Mouse (Mus musculus) megakaryocyte, embryonic 14.5 days (primary cell): Measurements from ENCODE around the gene Trappc2l. TPM values are rescaled to one million over a fixed set of nuclear protein-coding genes. Genes with fewer than 3 reads are reported as not detected.

ENCODE experiments used
- H3K27me3 ChIP-seq: replicated peaks from 2 replicates; pipeline ENCODE3; 2012; ENCODE audit warnings: inconsistent platforms
- H3K36me3 ChIP-seq: replicated peaks from 2 replicates; pipeline ENCODE3; 2012; ENCODE audit warnings: low read length, inconsistent platforms, mixed read lengths
- H3K4me1 ChIP-seq: 2 replicates; pipeline ENCODE4 v1.6.1; 2012; ENCODE audit warnings: inconsistent platforms
- H3K4me3 ChIP-seq: replicated peaks from 2 replicates; pipeline ENCODE3; 2012; ENCODE audit warnings: moderate library complexity, mild to moderate bottlenecking, inconsistent platforms
- H3K9me3 ChIP-seq: 2 replicates; pipeline ENCODE4 v1.6.1; 2012; ENCODE audit warnings: inconsistent platforms
- FLI1 ChIP-seq: IDR thresholded peaks from 2 replicates; pipeline ENCODE4 v1.6.1; 2012; ENCODE audit warnings: low read length, inconsistent platforms, mixed read lengths
- GATA1 ChIP-seq: IDR thresholded peaks from 3 replicates; pipeline ENCODE4 v1.6.1; 2012; ENCODE audit warnings: mixed read lengths, low read length, inconsistent platforms, borderline replicate concordance
- polyA plus RNA-seq: library from polyadenylated mRNA; stranded (reverse); fragments of >175 nt; gene quantifications from 2 replicates; pipeline ENCODE4 v1.2.3, GENCODE M21; 2012; ENCODE audit warnings: low replicate concordance; ENCODE audit not compliant: insufficient read depth

Trappc2l gene
- polyA plus RNA-seq, 1 experiment, result 2.2 TPM

DNA sequence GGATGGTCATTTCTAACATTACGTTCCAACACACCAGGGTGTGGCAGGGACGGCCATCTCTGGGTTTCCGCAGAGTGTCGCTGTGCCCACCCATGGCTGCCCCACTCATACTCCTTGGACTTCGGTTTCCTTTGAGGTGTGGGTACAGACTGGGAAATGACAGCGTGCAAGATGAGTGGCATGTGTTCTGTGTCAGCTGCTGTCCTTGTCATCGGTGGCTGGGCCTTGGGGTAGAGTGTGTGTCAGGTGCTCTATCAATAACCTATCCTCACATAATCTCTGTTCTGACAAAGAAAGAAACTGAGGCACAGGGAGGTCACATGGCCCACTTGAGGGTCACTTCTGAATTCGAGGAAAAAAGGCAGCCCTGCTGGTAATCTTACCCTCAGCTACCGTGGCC, 25.8 kb downstream of the Trappc2l start:
- Histone ChIP-seq H3K9me3 (no peaks in the 10 kb centered on the region), H3K4me1 (peaks cover 36% of the 10 kb centered on the region; the same call in 1 of the 2 replicates), H3K4me3 (no peak overlapping the region), H3K27me3 (no peaks in the 10 kb centered on the region), H3K36me3 (peaks cover 100% of the 10 kb centered on the region)
- TF ChIP-seq FLI1 (no peak), GATA1 (no peak)

- no peaks in the 10 kb centered on the region for H3K27me3 ChIP-seq
- TF ChIP-seq GATA1 (no peak), FLI1 (no peak)
- H3K4me3 ChIP-seq, result no peak overlapping the region
- H3K36me3 ChIP-seq, result peaks cover 100% of the 10 kb centered on the region
- H3K4me1 ChIP-seq, result peaks cover 46% of the 10 kb centered on the region; the same call in 1 of the 2 replicates
- no peaks in the 10 kb centered on the region for H3K9me3 ChIP-seq
These were observed 27.2 kb downstream of the Trappc2l start for GRCm38 (mm10) chr8:122638601-122639000.

DNA sequence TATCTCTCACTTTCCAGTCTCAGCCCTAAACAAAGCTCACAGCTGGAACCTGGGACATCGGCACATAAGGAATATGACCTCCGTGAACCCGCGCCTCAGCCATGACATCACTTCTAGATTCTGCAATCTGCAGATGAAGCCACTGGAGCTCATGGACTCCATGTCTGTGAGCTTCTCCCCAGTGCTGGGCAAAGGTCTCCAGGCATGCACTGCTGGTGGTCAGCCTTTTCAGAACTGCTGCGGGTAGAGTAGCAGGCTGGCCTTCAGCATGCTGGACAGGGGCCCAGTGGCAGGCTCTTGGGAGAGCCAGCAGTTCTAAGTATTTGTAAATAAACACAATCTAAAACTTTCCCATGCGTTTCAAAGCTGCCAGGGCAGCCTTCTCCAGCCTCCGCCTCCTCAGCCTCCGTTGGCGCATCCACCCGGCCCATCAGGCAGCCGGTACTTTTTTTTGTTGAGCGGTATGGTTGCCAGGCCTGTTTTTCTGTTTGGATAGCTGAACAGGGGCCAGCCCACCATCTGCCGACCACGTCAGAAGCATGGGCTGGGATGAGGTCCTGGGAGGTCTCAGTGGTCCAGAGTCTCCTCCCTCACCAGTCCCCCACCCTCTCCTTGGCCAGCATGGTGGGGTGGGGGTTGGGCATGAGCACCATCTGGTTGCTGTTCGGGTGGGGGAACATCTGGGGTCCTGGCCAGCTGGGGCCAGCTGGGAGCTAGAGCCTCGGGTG, 28.2 kb downstream of the Trappc2l start:
- Histone ChIP-seq H3K27me3 (no peaks in the 10 kb centered on the region), H3K4me3 (no peak overlapping the region), H3K36me3 (peaks cover 100% of the 10 kb centered on the region), H3K9me3 (no peaks in the 10 kb centered on the region), H3K4me1 (peaks cover 57% of the 10 kb centered on the region)
- TF ChIP-seq FLI1, result no peak
- TF ChIP-seq GATA1, result no peak

- Histone ChIP-seq H3K4me3 (no peak overlapping the region), H3K4me1 (peaks cover 63% of the 10 kb centered on the region), H3K36me3 (peaks cover 100% of the 10 kb centered on the region), H3K27me3 (no peaks in the 10 kb centered on the region), H3K9me3 (no peaks in the 10 kb centered on the region)
- no peak for TF ChIP-seq GATA1
- no peak for TF ChIP-seq FLI1
These were observed 29.4 kb downstream of the Trappc2l start for GRCm38 (mm10) chr8:122640825-122641224.

DNA sequence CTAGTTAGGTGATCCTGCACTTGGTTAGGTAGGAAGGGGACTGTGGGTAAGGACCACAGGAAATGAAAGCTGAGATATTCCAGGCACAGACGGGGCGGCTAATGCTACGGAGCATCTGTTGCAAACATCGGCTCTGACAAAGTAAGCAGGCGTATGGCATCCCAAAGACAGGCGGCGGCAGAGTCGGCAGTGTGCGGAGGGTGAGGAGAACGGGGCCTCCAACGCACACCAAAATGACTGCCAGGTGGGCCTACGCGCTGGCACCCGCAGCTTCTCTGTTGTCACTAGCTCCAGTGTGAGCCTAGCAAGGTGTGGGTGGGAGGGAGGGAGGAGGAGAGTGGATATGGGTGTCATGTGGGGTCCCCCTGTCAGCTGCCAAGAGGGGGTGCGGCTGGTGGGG, 30.0 kb downstream of the Trappc2l start:
- Histone ChIP-seq H3K36me3 (peaks cover 100% of the 10 kb centered on the region), H3K4me1 (peaks cover 69% of the 10 kb centered on the region), H3K9me3 (no peaks in the 10 kb centered on the region), H3K4me3 (no peak overlapping the region), H3K27me3 (no peaks in the 10 kb centered on the region)
- TF ChIP-seq FLI1 (no peak), GATA1 (no peak)

DNA sequence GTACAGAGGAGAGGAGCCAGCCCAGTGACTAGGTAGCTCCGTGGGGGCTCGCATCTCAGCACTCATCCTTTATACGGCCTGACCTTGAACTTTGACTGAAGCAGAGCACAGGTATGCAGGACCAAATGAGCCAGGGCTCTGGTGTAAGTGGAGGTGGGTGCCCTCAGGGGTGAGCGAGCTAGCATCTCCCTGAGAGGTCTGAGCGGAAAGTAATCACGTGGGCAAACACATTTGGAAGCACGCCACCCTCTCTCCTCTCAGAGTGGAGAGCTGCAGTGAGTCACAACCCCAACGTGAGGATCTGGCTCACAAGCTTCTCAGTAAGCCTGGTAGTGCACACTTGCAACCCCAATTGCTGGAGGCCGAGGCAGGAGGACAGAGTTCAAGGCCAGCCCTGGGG, 30.6 kb downstream of the Trappc2l start:
- H3K27me3 ChIP-seq, result no peaks in the 10 kb centered on the region
- no peaks in the 10 kb centered on the region for H3K9me3 ChIP-seq
- no peak overlapping the region for H3K4me3 ChIP-seq
- TF ChIP-seq GATA1 (no peak), FLI1 (no peak)
- peaks cover 71% of the 10 kb centered on the region for H3K4me1 ChIP-seq
- peaks cover 100% of the 10 kb centered on the region for H3K36me3 ChIP-seq

- Histone ChIP-seq H3K4me3 (no peak overlapping the region), H3K4me1 (peaks cover 74% of the 10 kb centered on the region), H3K9me3 (no peaks in the 10 kb centered on the region), H3K36me3 (peaks cover 99% of the 10 kb centered on the region), H3K27me3 (no peaks in the 10 kb centered on the region)
- TF ChIP-seq FLI1 (no peak), GATA1 (no peak)
These were observed 32.9 kb downstream of the Trappc2l start for GRCm38 (mm10) chr8:122644175-122644954.

DNA sequence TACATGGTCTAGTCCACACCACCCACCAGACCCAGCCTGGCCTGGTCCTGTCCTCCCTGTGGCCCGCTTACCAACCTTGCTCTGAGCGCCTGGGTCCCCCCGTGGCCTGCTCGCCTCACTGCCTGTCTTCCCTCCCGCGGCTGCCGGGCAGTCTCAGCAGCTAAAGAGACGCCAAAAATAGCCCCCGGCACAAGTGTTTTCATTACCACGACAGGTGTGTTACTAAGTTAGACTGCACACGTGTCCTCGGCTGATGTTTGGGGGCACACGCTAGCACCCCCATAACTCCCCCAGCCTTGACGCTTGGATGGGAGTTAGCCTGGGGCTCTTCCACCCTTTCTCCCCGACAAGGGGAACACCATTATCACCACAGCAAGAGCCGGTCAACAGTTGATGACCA, 34.9 kb downstream of the Trappc2l start:
- Histone ChIP-seq H3K4me1 (peaks cover 87% of the 10 kb centered on the region), H3K9me3 (no peaks in the 10 kb centered on the region), H3K4me3 (no peak overlapping the region), H3K36me3 (peaks cover 99% of the 10 kb centered on the region), H3K27me3 (no peaks in the 10 kb centered on the region)
- TF ChIP-seq FLI1 (no peak), GATA1 (no peak)

- peaks cover 99% of the 10 kb centered on the region for H3K36me3 ChIP-seq
- H3K4me1 ChIP-seq, result peaks cover 93% of the 10 kb centered on the region
- H3K9me3 ChIP-seq, result no peaks in the 10 kb centered on the region
- H3K27me3 ChIP-seq, result no peaks in the 10 kb centered on the region
- no peak overlapping the region for H3K4me3 ChIP-seq
- TF ChIP-seq GATA1 (no peak), FLI1 (no peak)
These were observed 36.9 kb downstream of the Trappc2l start for GRCm38 (mm10) chr8:122648192-122648970.
